Mouse (Mus musculus) forebrain, embryonic 13.5 days (tissue): ENCODE results near the gene Slc6a6. TPM values are rescaled to one million over a fixed set of nuclear protein-coding genes. Genes with fewer than 3 reads are reported as not detected.

ENCODE experiments used
- ATAC-seq: fragments of 200-750 bp; cut with Nextera tagmentation; 2 replicates; pipeline ENCODE4 v1.8.0; 2017
- H3K27ac ChIP-seq: fragments of 300-500 bp; sonication (generic); 2 replicates; pipeline ENCODE4 v1.5.1; 2015; ENCODE audit warnings: inconsistent platforms, mild to moderate bottlenecking, moderate library complexity
- H3K27me3 ChIP-seq: fragments of 300-500 bp; sonication (generic); 2 replicates; pipeline ENCODE4 v1.6.1; 2015; ENCODE audit warnings: mild to moderate bottlenecking, inconsistent platforms
- H3K36me3 ChIP-seq: fragments of 300-500 bp; sonication (generic); 2 replicates; pipeline ENCODE4 v1.6.1; 2015; ENCODE audit warnings: mild to moderate bottlenecking, inconsistent platforms; ENCODE audit not compliant: poor library complexity, severe bottlenecking
- H3K4me1 ChIP-seq: fragments of 300-500 bp; sonication (generic); 2 replicates; pipeline ENCODE4 v1.6.1; 2015; ENCODE audit warnings: inconsistent platforms
- H3K4me2 ChIP-seq: fragments of 300-500 bp; sonication (generic); 2 replicates; pipeline ENCODE4 v1.6.1; 2015; ENCODE audit warnings: inconsistent platforms, mild to moderate bottlenecking, moderate library complexity
- H3K4me3 ChIP-seq: fragments of 300-500 bp; sonication (generic); 2 replicates; pipeline ENCODE4 v1.5.1; 2015; ENCODE audit warnings: mild to moderate bottlenecking, inconsistent platforms
- H3K9ac ChIP-seq: fragments of 300-500 bp; sonication (generic); 2 replicates; pipeline ENCODE4 v1.6.1; 2015; ENCODE audit warnings: mild to moderate bottlenecking, inconsistent platforms
- H3K9me3 ChIP-seq: fragments of 300-500 bp; sonication (generic); replicated peaks from 2 replicates; pipeline ENCODE4 v1.6.1; 2016; ENCODE audit warnings: inconsistent platforms
- WGBS: fragments of 180-500 bp; shearing (Covaris S2); methylation state at CpG from one replicate; pipeline ENCODE4 v1.1.7; 2015; 5-methylcytosine and 5-hydroxymethylcytosine counted together
- polyA plus RNA-seq: library from polyadenylated mRNA; unstranded; fragments of >200 nt; fragmentation: Nextera tagmentation; extraction: Ambion mirVana; gene quantifications from 2 replicates; pipeline ENCODE4 v1.2.1, GENCODE M21; 2015

The Slc6a6 gene
- polyA plus RNA-seq, 1 experiment from 2014 or later = 68.2 TPM

DNA sequence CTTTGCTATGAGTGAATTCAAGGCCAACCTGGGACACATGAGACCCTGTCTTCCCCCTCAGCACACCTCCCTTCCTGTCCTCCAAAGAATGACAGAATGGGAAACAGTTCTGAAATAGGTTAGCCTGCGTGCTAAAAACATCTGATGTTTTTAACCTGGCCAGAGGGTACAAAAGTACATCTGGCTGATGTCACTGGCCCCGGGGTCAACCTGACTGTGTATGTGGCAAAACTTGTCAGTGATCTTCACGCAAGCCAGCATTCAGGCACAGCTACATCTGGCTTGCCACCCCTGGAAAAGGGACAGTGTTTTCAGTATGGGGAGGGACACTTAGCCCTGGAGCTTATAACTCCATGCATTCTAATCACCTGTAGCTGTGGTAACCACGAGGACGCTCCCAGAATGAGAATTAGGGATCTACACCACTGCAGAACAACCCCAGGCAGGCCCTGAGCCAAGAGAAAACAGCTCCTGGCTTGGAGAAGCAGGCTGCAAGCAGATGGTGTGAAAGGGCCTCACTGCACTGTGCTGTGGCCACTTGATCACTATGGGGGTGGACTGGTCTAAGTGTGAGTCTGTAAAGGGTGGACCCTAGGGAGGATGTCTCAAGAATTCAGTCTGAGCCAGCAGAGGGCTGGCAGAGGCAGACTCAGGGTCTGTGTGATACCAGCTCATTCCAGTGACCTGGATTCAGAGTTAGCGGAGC lies 35.3 kb downstream of the Slc6a6 start:
- WGBS = 50% methylated on average over 6 of the region's 6 CpGs
- peak overlapping the region; percentile 43 for H3K4me2 ChIP-seq

DNA sequence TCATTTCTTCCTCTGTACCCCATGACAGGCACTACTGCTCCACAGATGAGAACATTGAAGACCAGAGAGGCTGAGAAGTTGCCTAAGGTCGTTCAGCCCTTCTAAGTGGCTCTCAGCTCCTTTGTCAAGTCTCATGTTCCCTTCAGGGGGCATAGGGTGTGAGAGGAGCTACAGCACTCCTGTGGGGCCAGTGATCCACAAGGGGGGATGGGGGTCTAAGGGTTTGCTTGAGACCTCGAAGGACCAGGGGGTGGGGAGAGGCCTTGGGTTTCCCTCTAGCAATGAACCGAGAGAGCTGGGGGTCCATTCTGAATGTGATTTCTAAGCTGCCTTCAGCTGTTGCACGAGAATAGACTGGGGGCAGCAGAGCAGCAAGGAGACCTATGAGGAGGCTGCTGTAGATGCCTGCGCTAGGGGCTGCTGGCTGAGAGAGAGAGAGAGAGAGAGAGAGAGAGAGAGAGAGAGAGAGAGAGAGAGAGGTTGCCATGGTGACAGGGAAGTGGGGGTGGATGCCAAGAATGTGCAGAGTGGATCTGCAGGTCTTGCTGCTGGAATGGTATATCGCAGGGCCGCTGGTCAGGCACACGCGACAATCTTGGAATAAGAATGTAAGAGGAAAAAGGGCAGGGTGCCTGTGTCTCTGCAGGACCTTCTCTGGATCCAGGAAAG lies 36.1 kb downstream of the Slc6a6 start:
- Histone ChIP-seq H3K9me3 (no peaks in the 10 kb centered on the region), H3K4me1 (peaks cover 48% of the 10 kb centered on the region), H3K4me3 (no peak overlapping the region), H3K27me3 (no peaks in the 10 kb centered on the region), H3K9ac (peak overlapping the region; percentile 50), H3K27ac (peak overlapping the region; percentile 95), H3K4me2 (peak overlapping the region; percentile 43), H3K36me3 (peaks cover 27% of the 10 kb centered on the region)
- ATAC-seq = peak; percentile 78
- 4% methylated on average over 9 of the region's 9 CpGs for WGBS

More for the DNA sequence above, 35.3 kb downstream of the Slc6a6 start:
- Histone ChIP-seq H3K27me3 (no peaks in the 10 kb centered on the region), H3K27ac (peak overlapping the region; percentile 95), H3K9ac (peak overlapping the region; percentile 50; the same call in 1 of the 2 replicates), H3K36me3 (peaks cover 22% of the 10 kb centered on the region), H3K9me3 (no peaks in the 10 kb centered on the region), H3K4me3 (no peak overlapping the region), H3K4me1 (peaks cover 48% of the 10 kb centered on the region)
- ATAC-seq = peak; percentile 77

DNA sequence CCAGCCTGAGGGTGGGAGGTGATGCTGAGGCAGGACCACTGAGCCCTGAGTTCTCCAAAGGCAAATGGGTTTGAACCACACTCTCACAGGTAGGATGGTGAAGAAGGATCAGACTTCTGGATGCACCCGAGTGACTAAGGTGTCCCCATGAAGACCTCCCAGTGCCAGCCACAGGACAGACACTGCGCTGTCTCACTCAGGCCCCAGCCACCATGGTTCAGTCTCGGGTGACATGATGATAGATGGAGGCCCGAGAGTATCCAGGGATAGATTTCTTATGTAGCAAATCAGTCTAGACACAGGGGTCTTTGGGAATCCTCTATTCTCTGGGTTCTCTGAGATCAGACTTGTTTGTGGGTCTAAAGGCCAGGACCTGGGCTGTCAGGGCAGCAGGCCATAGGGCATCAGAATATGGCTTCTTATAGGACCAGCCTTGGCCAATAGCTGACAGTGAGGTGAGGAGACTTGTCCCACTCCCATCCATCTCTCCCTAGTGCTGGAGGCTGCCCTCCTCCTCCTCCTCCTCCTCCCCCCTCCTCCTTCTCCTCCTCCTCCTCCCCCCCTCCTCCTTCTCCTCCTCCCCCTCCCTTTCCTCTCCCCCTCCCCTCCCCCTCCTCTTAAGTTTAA lies 36.8 kb downstream of the Slc6a6 start:
- no peaks in the 10 kb centered on the region for H3K27me3 ChIP-seq
- no peaks in the 10 kb centered on the region for H3K9me3 ChIP-seq
- H3K4me3 ChIP-seq = no peak overlapping the region
- H3K9ac ChIP-seq = peak overlapping the region; percentile 50
- H3K36me3 ChIP-seq = peaks cover 28% of the 10 kb centered on the region
- H3K4me1 ChIP-seq = peaks cover 48% of the 10 kb centered on the region
- peak; percentile 11; the same call in 1 of the 2 replicates for ATAC-seq
- H3K27ac ChIP-seq = peak overlapping the region; percentile 95
- whole genome bisulfite sequencing = 69% methylated on average over 4 of the region's 4 CpGs
- H3K4me2 ChIP-seq = peak overlapping the region; percentile 43

- Histone ChIP-seq H3K4me3 (no peak overlapping the region), H3K9me3 (no peaks in the 10 kb centered on the region), H3K27ac (peak overlapping the region; percentile 55), H3K4me1 (peaks cover 44% of the 10 kb centered on the region), H3K4me2 (no peak overlapping the region), H3K36me3 (peaks cover 34% of the 10 kb centered on the region), H3K9ac (no peak overlapping the region), H3K27me3 (no peaks in the 10 kb centered on the region)
- 33% methylated on average over 11 of the region's 12 CpGs for WGBS
- ATAC-seq = no peak
Observed at GRCm38 (mm10) chr6:91721215-91721701, 37.4 kb downstream of the Slc6a6 start.

DNA sequence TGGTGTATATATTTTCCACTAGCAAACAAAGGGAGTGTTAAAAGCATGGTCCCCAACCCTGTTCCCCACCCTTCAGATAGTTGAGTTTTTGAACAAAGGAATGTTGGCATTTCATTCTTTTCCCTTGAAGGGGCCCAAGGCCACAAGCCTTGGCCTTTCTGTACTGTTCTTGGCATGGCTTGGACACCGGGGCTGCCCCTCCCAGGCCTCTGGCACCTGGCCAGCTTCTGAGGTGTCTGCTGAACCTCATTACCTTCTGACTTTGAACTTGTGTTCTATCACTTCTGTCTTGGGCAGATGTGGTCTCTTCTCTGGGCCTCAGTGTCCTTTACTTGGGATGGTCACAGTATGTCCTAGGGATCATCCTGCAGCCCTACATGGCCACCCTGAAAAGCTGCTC lies 43.5 kb downstream of the Slc6a6 start:
- Histone ChIP-seq H3K4me1 (peaks cover 45% of the 10 kb centered on the region), H3K9me3 (no peaks in the 10 kb centered on the region), H3K4me3 (no peak overlapping the region), H3K4me2 (no peak overlapping the region), H3K9ac (no peak overlapping the region), H3K27ac (no peak overlapping the region), H3K27me3 (no peaks in the 10 kb centered on the region), H3K36me3 (peaks cover 72% of the 10 kb centered on the region)
- WGBS = 71% methylated on average over 1 of the region's 1 CpGs
- ATAC-seq = no peak

- peak overlapping the region; percentile 41 for H3K9ac ChIP-seq
- no peaks in the 10 kb centered on the region for H3K9me3 ChIP-seq
- peaks cover 45% of the 10 kb centered on the region for H3K4me1 ChIP-seq
- H3K36me3 ChIP-seq = peaks cover 75% of the 10 kb centered on the region
- no peak overlapping the region for H3K4me3 ChIP-seq
- H3K27ac ChIP-seq = peak overlapping the region; percentile 83
- 41% methylated on average over 6 of the region's 6 CpGs for WGBS
- 0 out of 2 replicates have a peak, but pooled peaks have one; percentile 12 for ATAC-seq
- no peaks in the 10 kb centered on the region for H3K27me3 ChIP-seq
- no peak overlapping the region for H3K4me2 ChIP-seq
Observed at GRCm38 (mm10) chr6:91728939-91729619, 45.2 kb downstream of the Slc6a6 start.

DNA sequence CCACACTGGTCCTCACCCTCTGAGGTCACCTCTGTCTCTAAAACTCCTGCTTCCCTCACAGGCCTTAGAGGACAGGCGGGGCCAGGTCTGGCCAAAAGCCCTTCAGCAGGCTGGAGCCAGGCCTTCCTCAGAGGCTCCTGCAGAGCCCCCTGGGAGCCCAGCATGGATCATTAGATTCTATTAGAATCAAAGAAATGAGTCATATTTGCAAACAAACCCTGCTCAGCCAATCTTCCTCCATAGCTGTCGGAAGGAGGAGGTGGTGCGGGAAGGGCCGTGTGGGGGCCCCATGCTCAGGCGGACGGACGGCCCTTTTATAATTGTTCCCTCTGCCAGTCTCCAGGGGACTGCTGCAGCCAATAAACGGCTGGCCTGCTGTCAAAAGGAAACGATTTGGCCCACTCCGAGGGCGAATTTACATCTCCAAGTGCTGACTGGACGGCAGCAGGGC lies 45.8 kb downstream of the Slc6a6 start:
- H3K4me2 ChIP-seq = no peak overlapping the region
- WGBS = 2% methylated on average over 12 of the region's 12 CpGs
- no peak overlapping the region for H3K4me3 ChIP-seq
- H3K27me3 ChIP-seq = no peaks in the 10 kb centered on the region
- no peaks in the 10 kb centered on the region for H3K9me3 ChIP-seq
- H3K36me3 ChIP-seq = peaks cover 75% of the 10 kb centered on the region
- peak overlapping the region; percentile 41 for H3K9ac ChIP-seq
- peak overlapping the region; percentile 83 for H3K27ac ChIP-seq
- peaks cover 45% of the 10 kb centered on the region for H3K4me1 ChIP-seq
- ATAC-seq = peak; percentile 62

DNA sequence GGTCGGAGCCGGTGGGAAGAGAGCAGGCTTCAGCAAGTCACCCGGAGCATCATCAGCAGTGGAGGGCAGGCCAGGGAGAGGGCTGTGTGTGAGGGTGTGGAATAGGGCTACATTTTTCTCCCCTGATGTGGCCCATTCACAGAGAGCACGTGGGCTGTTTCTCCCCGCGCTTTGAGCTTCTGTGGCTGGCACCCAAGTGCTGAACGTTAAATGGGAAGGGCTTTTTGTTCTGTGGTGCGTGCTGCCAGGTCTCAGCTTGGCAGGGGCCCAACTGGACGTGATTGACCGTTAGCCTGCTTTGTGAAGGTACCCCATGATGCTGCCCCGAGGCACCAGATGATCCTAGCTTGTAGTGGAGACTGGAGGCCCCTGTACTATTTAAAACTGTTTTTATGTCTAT lies 48.3 kb downstream of the Slc6a6 start:
- Histone ChIP-seq H3K36me3 (peaks cover 78% of the 10 kb centered on the region), H3K4me1 (peaks cover 45% of the 10 kb centered on the region), H3K27ac (0 out of 2 replicates have a peak overlapping the region, but pooled peaks have one; percentile 8), H3K4me3 (no peak overlapping the region), H3K9me3 (no peaks in the 10 kb centered on the region), H3K27me3 (no peaks in the 10 kb centered on the region), H3K9ac (peak overlapping the region; percentile 35; the same call in 1 of the 2 replicates), H3K4me2 (no peak overlapping the region)
- WGBS = 44% methylated on average over 11 of the region's 11 CpGs
- peak; percentile 77 for ATAC-seq

DNA sequence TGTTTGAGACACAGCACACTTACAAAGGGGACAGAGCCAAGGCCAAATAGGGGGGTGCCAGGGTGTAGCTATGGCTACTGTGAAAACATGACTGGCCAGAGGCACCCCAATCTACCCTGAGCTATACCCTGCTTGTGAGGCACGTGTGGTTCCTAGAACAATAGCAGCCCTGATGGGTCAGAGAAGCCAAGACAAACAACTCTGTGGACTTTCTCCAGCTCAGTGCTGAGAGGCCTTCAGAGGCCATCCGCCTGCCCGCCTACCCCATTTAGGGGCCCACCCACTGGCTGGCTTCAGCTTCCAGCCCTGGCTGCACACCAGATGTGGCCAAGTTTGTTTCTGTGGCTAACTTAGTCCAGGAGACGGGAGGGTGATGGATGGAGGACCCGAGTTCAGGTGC lies 52.6 kb downstream of the Slc6a6 start:
- peaks cover 87% of the 10 kb centered on the region for H3K36me3 ChIP-seq
- no peak overlapping the region for H3K4me2 ChIP-seq
- no peaks in the 10 kb centered on the region for H3K27me3 ChIP-seq
- no peaks in the 10 kb centered on the region for H3K9me3 ChIP-seq
- H3K9ac ChIP-seq = no peak overlapping the region
- no peak for ATAC-seq
- 61% methylated on average over 5 of the region's 5 CpGs for WGBS
- peaks cover 13% of the 10 kb centered on the region for H3K4me1 ChIP-seq
- no peak overlapping the region for H3K4me3 ChIP-seq
- no peak overlapping the region for H3K27ac ChIP-seq

GRCm38 (mm10) chr6:91737451-91737850 lies 53.6 kb downstream of the Slc6a6 start:
- H3K4me3 ChIP-seq = no peak overlapping the region
- H3K36me3 ChIP-seq = peaks cover 96% of the 10 kb centered on the region
- H3K4me1 ChIP-seq = peaks cover 4% of the 10 kb centered on the region
- H3K27me3 ChIP-seq = no peaks in the 10 kb centered on the region
- H3K4me2 ChIP-seq = no peak overlapping the region
- H3K9me3 ChIP-seq = no peaks in the 10 kb centered on the region
- 85% methylated on average over 7 of the region's 7 CpGs for WGBS
- H3K9ac ChIP-seq = no peak overlapping the region
- no peak overlapping the region for H3K27ac ChIP-seq
- no peak for ATAC-seq

- H3K27me3 ChIP-seq = no peaks in the 10 kb centered on the region
- no peak overlapping the region for H3K4me2 ChIP-seq
- H3K27ac ChIP-seq = no peak overlapping the region
- H3K36me3 ChIP-seq = peaks cover 97% of the 10 kb centered on the region
- H3K9me3 ChIP-seq = no peaks in the 10 kb centered on the region
- 20% methylated on average over 5 of the region's 5 CpGs for WGBS
- H3K4me1 ChIP-seq = peaks cover 4% of the 10 kb centered on the region
- ATAC-seq = no peak
- no peak overlapping the region for H3K9ac ChIP-seq
- no peak overlapping the region for H3K4me3 ChIP-seq
Observed at GRCm38 (mm10) chr6:91738058-91738457, 54.2 kb downstream of the Slc6a6 start.
